Mouse (Mus musculus): ENCODE data around the gene Oxtr. TPM values are rescaled to one million over a fixed set of nuclear protein-coding genes. Genes with fewer than 3 reads are reported as not detected.

The Oxtr gene
- total RNA-seq (2014; rRNA removed), result 5.2 and 6.7 TPM in 2 replicates
- polyA plus RNA-seq (2015; fragmentation: Nextera tagmentation; extraction: Ambion mirVana), result 1.4 and 3.5 TPM in 2 replicates

DNA sequence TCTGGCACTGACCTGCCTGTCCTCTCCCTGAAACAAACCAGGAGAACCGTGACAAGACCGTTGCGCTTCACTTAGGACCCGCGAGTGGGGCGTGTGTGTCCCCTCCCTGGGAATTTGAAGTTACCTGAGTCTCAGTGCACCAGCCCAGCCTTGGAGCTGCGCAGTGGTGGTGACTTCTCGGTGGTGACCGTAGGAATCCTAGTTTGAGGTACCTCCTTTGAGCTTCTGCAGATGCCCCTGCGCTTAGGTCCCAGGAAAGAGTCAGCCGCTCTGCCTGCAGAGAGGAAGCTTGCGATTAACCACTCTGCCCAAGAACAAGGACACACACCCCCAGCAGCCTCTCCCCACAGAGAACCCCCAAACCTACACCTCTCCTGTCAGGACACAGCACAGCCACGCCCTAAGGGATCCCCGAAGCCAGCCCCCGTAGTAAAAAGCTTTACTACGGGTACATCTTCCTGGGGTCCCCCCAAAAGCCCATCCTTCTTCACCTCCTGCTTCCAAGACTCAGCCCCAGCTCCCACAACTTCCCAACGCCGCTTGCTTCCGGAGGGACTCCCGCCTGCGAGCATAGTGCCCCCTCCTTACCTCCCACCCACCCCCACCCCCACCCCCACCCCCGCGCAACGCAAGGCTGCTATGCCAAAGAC, at the start of gene Oxtr:
TSS of gene Oxtr (minus strand) at position 34 of the 650 bp plus-strand sequence.
- 6% methylated on average over 24 of the region's 24 CpGs for WGBS
- H3K36me3 ChIP-seq (ENCODE audit: insufficient read depth), result no peaks in the 10 kb centered on the region
- peak within 1 kb of the TSS; percentile 44 for H3K9ac ChIP-seq
- H3K4me1 ChIP-seq (ENCODE audit: insufficient read depth), result 0 out of 2 replicates have a peak, but pooled peaks cover 4% of the 10 kb centered on the region
- no peak for TF ChIP-seq CTCF (IDR thresholded peaks at IDR 0.05; ENCODE audit: low read depth)
- peaks cover 24% of the 10 kb centered on the region for H3K27me3 ChIP-seq (ENCODE audit: insufficient read depth, low read length)
- ATAC-seq, result 0 out of 2 replicates have a peak, but pooled peaks have one; percentile 3
- DNase-seq, result no peak
- H3K9me3 ChIP-seq (ENCODE audit: low read length), result no peaks in the 10 kb centered on the region
- H3K4me3 ChIP-seq (ENCODE audit: low read depth, low read length), result peak within 1 kb of the TSS; percentile 42
- H3K27ac ChIP-seq (ENCODE audit: low read depth, low read length), result no peak within 1 kb of the TSS
- H3K4me2 ChIP-seq (ENCODE audit: low read depth), result peak within 1 kb of the TSS; percentile 72

DNA sequence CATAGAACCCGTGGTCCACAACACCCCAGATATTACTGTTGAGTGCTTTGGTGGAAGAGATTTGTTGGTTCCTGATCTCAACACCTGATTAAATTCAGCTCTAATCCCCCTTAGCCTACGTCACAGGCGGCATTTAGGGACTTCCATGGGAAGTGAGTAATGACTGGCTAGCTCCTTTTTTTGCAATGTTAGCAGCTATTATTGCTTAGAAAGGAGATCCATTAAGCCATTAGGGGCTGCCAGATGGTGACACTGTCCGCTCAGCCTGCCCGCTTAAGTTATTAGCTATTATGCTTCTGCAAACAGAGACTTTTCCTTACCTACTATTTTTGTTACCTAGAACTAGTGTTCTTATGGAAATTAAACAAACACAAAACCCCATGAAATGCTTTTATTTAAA, 35.7 kb upstream of the Oxtr start:
- WGBS, result 44% methylated on average over 5 of the region's 5 CpGs
- ATAC-seq (no peak), DNase-seq (no peak)
- Histone ChIP-seq H3K9ac (no peak overlapping the region), H3K27ac (ENCODE audit: low read depth, low read length) (no peak overlapping the region), H3K4me3 (ENCODE audit: low read depth, low read length) (no peak overlapping the region), H3K4me1 (ENCODE audit: insufficient read depth) (no peaks in the 10 kb centered on the region), H3K27me3 (ENCODE audit: insufficient read depth, low read length) (no peaks in the 10 kb centered on the region), H3K9me3 (ENCODE audit: low read length) (no peaks in the 10 kb centered on the region), H3K36me3 (ENCODE audit: insufficient read depth) (no peaks in the 10 kb centered on the region), H3K4me2 (ENCODE audit: low read depth) (no peak overlapping the region)
- no peak for TF ChIP-seq CTCF (IDR thresholded peaks at IDR 0.05; ENCODE audit: low read depth)

DNA sequence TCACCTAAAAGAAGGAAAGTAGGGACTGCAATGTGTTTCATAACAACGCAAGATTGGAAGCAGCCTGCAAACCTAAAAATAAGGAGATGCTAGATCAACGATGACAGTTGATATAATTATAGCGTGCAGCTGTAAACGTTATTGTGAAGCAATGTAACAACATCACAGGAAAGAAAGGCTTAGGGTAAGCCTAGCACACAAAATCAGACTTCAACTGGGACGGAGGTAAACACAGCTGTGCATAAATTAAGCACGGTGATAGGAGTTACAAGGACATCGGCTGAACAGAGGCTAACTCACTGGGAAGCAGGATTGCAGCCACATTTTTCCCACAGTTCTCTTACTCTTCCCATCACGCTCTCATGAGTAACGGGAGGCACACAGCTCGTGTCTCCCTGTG, 34.7 kb upstream of the Oxtr start:
- ATAC-seq, result peak; percentile 83

DNA sequence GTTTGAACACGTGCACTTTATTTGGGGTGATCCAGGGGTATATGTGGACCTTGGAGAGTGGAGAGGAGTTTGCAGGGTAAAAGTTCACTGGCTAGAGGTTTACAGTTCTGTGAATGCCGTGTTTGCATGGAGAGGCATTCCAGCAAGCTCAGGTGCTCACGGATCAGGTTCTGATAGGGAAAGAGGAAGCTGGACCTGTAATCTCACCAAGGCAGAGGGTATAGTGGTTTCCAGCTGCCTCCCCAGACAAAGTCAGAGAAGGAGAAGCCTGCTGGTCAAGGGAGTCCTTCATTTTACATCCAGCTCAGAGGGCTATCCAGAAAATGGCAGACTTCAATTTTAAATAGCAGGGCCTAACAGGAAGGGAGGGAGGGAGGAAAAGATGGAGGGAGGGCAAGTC, 28.2 kb upstream of the Oxtr start:
- H3K27me3 ChIP-seq (ENCODE audit: insufficient read depth, low read length), result no peaks in the 10 kb centered on the region
- H3K4me1 ChIP-seq (ENCODE audit: insufficient read depth), result no peaks in the 10 kb centered on the region
- no peak overlapping the region for H3K4me3 ChIP-seq (ENCODE audit: low read depth, low read length)
- 91% methylated on average over 3 of the region's 3 CpGs for WGBS
- ATAC-seq (no peak), DNase-seq (no peak)
- TF ChIP-seq CTCF (IDR thresholded peaks at IDR 0.05; ENCODE audit: low read depth), result no peak
- no peak overlapping the region for H3K27ac ChIP-seq (ENCODE audit: low read depth, low read length)
- no peaks in the 10 kb centered on the region for H3K36me3 ChIP-seq (ENCODE audit: insufficient read depth)
- H3K9ac ChIP-seq, result no peak overlapping the region
- H3K9me3 ChIP-seq (ENCODE audit: low read length), result no peaks in the 10 kb centered on the region
- H3K4me2 ChIP-seq (ENCODE audit: low read depth), result no peak overlapping the region

More for the DNA sequence above, 34.7 kb upstream of the Oxtr start:
- no peak overlapping the region for H3K4me3 ChIP-seq (ENCODE audit: low read depth, low read length)
- 48% methylated on average over 10 of the region's 10 CpGs for WGBS
- no peaks in the 10 kb centered on the region for H3K27me3 ChIP-seq (ENCODE audit: insufficient read depth, low read length)
- no peaks in the 10 kb centered on the region for H3K4me1 ChIP-seq (ENCODE audit: insufficient read depth)
- no peaks in the 10 kb centered on the region for H3K9me3 ChIP-seq (ENCODE audit: low read length)
- no peak overlapping the region for H3K4me2 ChIP-seq (ENCODE audit: low read depth)
- no peak for TF ChIP-seq CTCF (IDR thresholded peaks at IDR 0.05; ENCODE audit: low read depth)
- no peak for DNase-seq
- no peak overlapping the region for H3K27ac ChIP-seq (ENCODE audit: low read depth, low read length)
- H3K9ac ChIP-seq, result no peak overlapping the region
- no peaks in the 10 kb centered on the region for H3K36me3 ChIP-seq (ENCODE audit: insufficient read depth)

DNA sequence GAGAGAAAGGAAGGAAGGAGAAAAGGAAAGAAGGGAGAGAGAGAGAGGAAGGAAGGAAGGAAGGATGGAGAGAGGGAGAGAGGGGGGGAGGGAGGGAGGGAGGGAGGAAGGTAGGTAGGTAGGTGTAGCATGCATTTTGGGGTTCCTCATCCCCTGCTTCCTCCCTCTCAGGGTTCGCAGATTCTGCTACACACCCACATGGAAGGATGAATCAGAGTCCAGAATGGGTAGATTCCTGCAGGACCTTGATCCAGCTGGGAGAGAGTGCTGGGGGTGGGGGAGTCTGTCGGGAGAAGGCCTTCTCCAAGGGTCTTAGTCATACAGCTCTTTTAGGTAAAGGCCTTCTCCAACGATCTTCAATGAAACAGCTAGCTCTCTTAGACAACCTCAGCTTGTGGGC, 27.8 kb upstream of the Oxtr start:
- Histone ChIP-seq H3K9ac (no peak overlapping the region), H3K4me2 (ENCODE audit: low read depth) (no peak overlapping the region), H3K27me3 (ENCODE audit: insufficient read depth, low read length) (no peaks in the 10 kb centered on the region), H3K36me3 (ENCODE audit: insufficient read depth) (no peaks in the 10 kb centered on the region), H3K4me1 (ENCODE audit: insufficient read depth) (no peaks in the 10 kb centered on the region), H3K9me3 (ENCODE audit: low read length) (no peaks in the 10 kb centered on the region), H3K27ac (ENCODE audit: low read depth, low read length) (no peak overlapping the region), H3K4me3 (ENCODE audit: low read depth, low read length) (no peak overlapping the region)
- WGBS, result 82% methylated on average over 3 of the region's 3 CpGs
- no peak for DNase-seq
- TF ChIP-seq CTCF (IDR thresholded peaks at IDR 0.05; ENCODE audit: low read depth), result no peak
- ATAC-seq, result no peak

DNA sequence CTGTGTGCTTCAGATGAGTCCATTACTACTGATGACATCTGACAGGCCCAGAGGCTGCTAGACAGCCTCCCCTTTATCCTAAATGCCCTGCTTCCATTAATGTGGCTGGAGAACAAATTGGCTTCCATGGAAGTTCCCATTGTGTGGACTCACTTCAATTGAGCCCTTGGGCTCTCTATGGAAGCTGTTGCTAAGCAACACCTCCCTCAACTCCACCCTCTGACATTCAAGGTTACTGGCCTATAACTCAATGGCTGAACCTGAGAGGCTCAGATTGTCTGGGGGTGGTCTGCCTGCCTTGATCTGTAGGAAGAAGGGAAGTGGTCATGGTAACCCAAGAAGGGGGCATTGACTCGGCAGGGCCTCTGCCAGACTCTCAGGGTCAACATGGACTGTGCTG, 26.8 kb upstream of the Oxtr start:
- DNase-seq, result no peak
- H3K4me3 ChIP-seq (ENCODE audit: low read depth, low read length), result no peak overlapping the region
- peak; percentile 62 for ATAC-seq

DNA sequence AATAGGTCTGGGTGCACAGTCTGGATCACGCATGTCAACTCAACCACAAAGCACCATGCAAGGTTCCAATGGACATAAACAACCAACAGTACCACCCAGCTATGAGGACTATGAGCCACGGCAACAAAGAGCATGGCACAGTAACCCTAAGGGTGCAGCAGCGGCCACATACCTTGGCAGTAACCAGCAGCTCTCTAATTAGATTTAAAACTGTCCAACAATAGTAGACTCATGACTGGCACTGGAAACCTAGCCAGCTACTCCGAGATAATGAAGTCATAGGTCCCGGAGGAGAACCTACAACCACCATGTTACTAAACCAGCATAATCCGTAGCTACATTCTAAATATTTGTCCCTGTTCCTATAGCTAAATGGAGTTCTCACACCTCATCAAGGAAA, 24.8 kb upstream of the Oxtr start:
- H3K4me3 ChIP-seq (ENCODE audit: low read depth, low read length), result no peak overlapping the region
- no peak overlapping the region for H3K4me2 ChIP-seq (ENCODE audit: low read depth)
- no peak overlapping the region for H3K9ac ChIP-seq
- no peaks in the 10 kb centered on the region for H3K4me1 ChIP-seq (ENCODE audit: insufficient read depth)
- H3K27ac ChIP-seq (ENCODE audit: low read depth, low read length), result no peak overlapping the region
- TF ChIP-seq CTCF (IDR thresholded peaks at IDR 0.05; ENCODE audit: low read depth), result no peak
- no peaks in the 10 kb centered on the region for H3K9me3 ChIP-seq (ENCODE audit: low read length)
- no peaks in the 10 kb centered on the region for H3K36me3 ChIP-seq (ENCODE audit: insufficient read depth)
- no peaks in the 10 kb centered on the region for H3K27me3 ChIP-seq (ENCODE audit: insufficient read depth, low read length)
- 69% methylated on average over 6 of the region's 6 CpGs for WGBS
- DNase-seq (no peak), ATAC-seq (no peak)

More for the DNA sequence above, 26.8 kb upstream of the Oxtr start:
- Histone ChIP-seq H3K4me1 (ENCODE audit: insufficient read depth) (no peaks in the 10 kb centered on the region), H3K9ac (no peak overlapping the region), H3K36me3 (ENCODE audit: insufficient read depth) (no peaks in the 10 kb centered on the region), H3K4me2 (ENCODE audit: low read depth) (no peak overlapping the region), H3K27me3 (ENCODE audit: insufficient read depth, low read length) (no peaks in the 10 kb centered on the region), H3K9me3 (ENCODE audit: low read length) (no peaks in the 10 kb centered on the region), H3K27ac (ENCODE audit: low read depth, low read length) (no peak overlapping the region)
- no peak for TF ChIP-seq CTCF (IDR thresholded peaks at IDR 0.05; ENCODE audit: low read depth)
- 0% methylated on average over 1 of the region's 1 CpGs for WGBS
